Mouse (Mus musculus): ENCODE measurements around the gene Akr1cl. TPM values are rescaled to one million over a fixed set of nuclear protein-coding genes. Genes with fewer than 3 reads are reported as not detected.
A peak's percentile ranks its signal among the peaks of the same experiment; 100 is the strongest.

Gene Akr1cl
- polyA plus RNA-seq, 1 experiment from 2014 or later = 3.9 TPM

GRCm38 (mm10) chr1:65010153-65010552 lies 22.4 kb downstream of the Akr1cl start:
- Histone ChIP-seq H3K27me3 (ENCODE audit: insufficient read depth, low read length) (no peaks in the 10 kb centered on the region), H3K27ac (ENCODE audit: low read length) (no peak overlapping the region), H3K4me2 (replicated peaks; ENCODE audit: low read depth, low read length) (no peak overlapping the region), H3K4me3 (ENCODE audit: low read length) (no peak overlapping the region), H3K9me3 (ENCODE audit: low read length) (no peaks in the 10 kb centered on the region), H3K36me3 (ENCODE audit: insufficient read depth, low read length) (no peaks in the 10 kb centered on the region), H3K4me1 (ENCODE audit: insufficient read depth, low read length) (no peaks in the 10 kb centered on the region), H3K9ac (replicated peaks; ENCODE audit: low read length) (no peak overlapping the region)
- peak; percentile 81; the same call in 1 of the 2 replicates for ATAC-seq (ENCODE audit: low FRiP score, low TSS enrichment)
- WGBS = 9% methylated on average over 9 of the region's 9 CpGs

GRCm38 (mm10) chr1:65005575-65005974 lies 27.0 kb downstream of the Akr1cl start:
- no peak overlapping the region for H3K9ac ChIP-seq (replicated peaks; ENCODE audit: low read length)
- no peak for ATAC-seq (ENCODE audit: low FRiP score, low TSS enrichment)
- 68% methylated on average over 6 of the region's 6 CpGs for WGBS
- H3K27me3 ChIP-seq (ENCODE audit: insufficient read depth, low read length) = no peaks in the 10 kb centered on the region
- no peak overlapping the region for H3K27ac ChIP-seq (ENCODE audit: low read length)
- H3K9me3 ChIP-seq (ENCODE audit: low read length) = no peaks in the 10 kb centered on the region
- H3K4me3 ChIP-seq (ENCODE audit: low read length) = no peak overlapping the region
- H3K36me3 ChIP-seq (ENCODE audit: insufficient read depth, low read length) = no peaks in the 10 kb centered on the region
- H3K4me1 ChIP-seq (ENCODE audit: insufficient read depth, low read length) = no peaks in the 10 kb centered on the region
- H3K4me2 ChIP-seq (replicated peaks; ENCODE audit: low read depth, low read length) = no peak overlapping the region

GRCm38 (mm10) chr1:65004526-65004925 lies 28.0 kb downstream of the Akr1cl start:
- 81% methylated on average over 4 of the region's 4 CpGs for WGBS
- no peak overlapping the region for H3K4me2 ChIP-seq (replicated peaks; ENCODE audit: low read depth, low read length)
- H3K9me3 ChIP-seq (ENCODE audit: low read length) = no peaks in the 10 kb centered on the region
- ATAC-seq (ENCODE audit: low FRiP score, low TSS enrichment) = no peak
- H3K4me3 ChIP-seq (ENCODE audit: low read length) = no peak overlapping the region
- H3K9ac ChIP-seq (replicated peaks; ENCODE audit: low read length) = no peak overlapping the region
- H3K27ac ChIP-seq (ENCODE audit: low read length) = no peak overlapping the region
- no peaks in the 10 kb centered on the region for H3K4me1 ChIP-seq (ENCODE audit: insufficient read depth, low read length)
- no peaks in the 10 kb centered on the region for H3K36me3 ChIP-seq (ENCODE audit: insufficient read depth, low read length)
- no peaks in the 10 kb centered on the region for H3K27me3 ChIP-seq (ENCODE audit: insufficient read depth, low read length)

GRCm38 (mm10) chr1:64993206-64993605 lies 39.4 kb downstream of the Akr1cl start:
- H3K27me3 ChIP-seq (ENCODE audit: insufficient read depth, low read length) = no peaks in the 10 kb centered on the region
- H3K36me3 ChIP-seq (ENCODE audit: insufficient read depth, low read length) = no peaks in the 10 kb centered on the region
- H3K27ac ChIP-seq (ENCODE audit: low read length) = no peak overlapping the region
- no peak overlapping the region for H3K9ac ChIP-seq (replicated peaks; ENCODE audit: low read length)
- no peaks in the 10 kb centered on the region for H3K4me1 ChIP-seq (ENCODE audit: insufficient read depth, low read length)
- H3K4me3 ChIP-seq (ENCODE audit: low read length) = no peak overlapping the region
- no peak for ATAC-seq (ENCODE audit: low FRiP score, low TSS enrichment)
- no peaks in the 10 kb centered on the region for H3K9me3 ChIP-seq (ENCODE audit: low read length)
- no peak overlapping the region for H3K4me2 ChIP-seq (replicated peaks; ENCODE audit: low read depth, low read length)
- 72% methylated on average over 4 of the region's 4 CpGs for WGBS

- Histone ChIP-seq H3K27ac (ENCODE audit: low read length) (no peak overlapping the region), H3K27me3 (ENCODE audit: insufficient read depth, low read length) (no peaks in the 10 kb centered on the region), H3K9me3 (ENCODE audit: low read length) (no peaks in the 10 kb centered on the region), H3K36me3 (ENCODE audit: insufficient read depth, low read length) (no peaks in the 10 kb centered on the region), H3K9ac (replicated peaks; ENCODE audit: low read length) (no peak overlapping the region), H3K4me1 (ENCODE audit: insufficient read depth, low read length) (no peaks in the 10 kb centered on the region), H3K4me2 (replicated peaks; ENCODE audit: low read depth, low read length) (no peak overlapping the region), H3K4me3 (ENCODE audit: low read length) (no peak overlapping the region)
- ATAC-seq (ENCODE audit: low FRiP score, low TSS enrichment) = no peak
Observed at GRCm38 (mm10) chr1:64988176-64988575, 44.4 kb downstream of the Akr1cl start.

GRCm38 (mm10) chr1:64986120-64986519 lies 46.4 kb downstream of the Akr1cl start:
- 45% methylated on average over 7 of the region's 7 CpGs for WGBS
- H3K9ac ChIP-seq (replicated peaks; ENCODE audit: low read length) = no peak overlapping the region
- H3K4me1 ChIP-seq (ENCODE audit: insufficient read depth, low read length) = no peaks in the 10 kb centered on the region
- H3K27ac ChIP-seq (ENCODE audit: low read length) = no peak overlapping the region
- ATAC-seq (ENCODE audit: low FRiP score, low TSS enrichment) = no peak
- H3K4me2 ChIP-seq (replicated peaks; ENCODE audit: low read depth, low read length) = no peak overlapping the region
- H3K36me3 ChIP-seq (ENCODE audit: insufficient read depth, low read length) = no peaks in the 10 kb centered on the region
- H3K27me3 ChIP-seq (ENCODE audit: insufficient read depth, low read length) = no peaks in the 10 kb centered on the region
- H3K4me3 ChIP-seq (ENCODE audit: low read length) = no peak overlapping the region
- no peaks in the 10 kb centered on the region for H3K9me3 ChIP-seq (ENCODE audit: low read length)

GRCm38 (mm10) chr1:64983247-64983646 lies 49.3 kb downstream of the Akr1cl start:
- no peaks in the 10 kb centered on the region for H3K4me1 ChIP-seq (ENCODE audit: insufficient read depth, low read length)
- no peaks in the 10 kb centered on the region for H3K36me3 ChIP-seq (ENCODE audit: insufficient read depth, low read length)
- ATAC-seq (ENCODE audit: low FRiP score, low TSS enrichment) = no peak
- H3K9ac ChIP-seq (replicated peaks; ENCODE audit: low read length) = no peak overlapping the region
- no peaks in the 10 kb centered on the region for H3K9me3 ChIP-seq (ENCODE audit: low read length)
- 78% methylated on average over 3 of the region's 3 CpGs for WGBS
- H3K4me2 ChIP-seq (replicated peaks; ENCODE audit: low read depth, low read length) = no peak overlapping the region
- H3K27ac ChIP-seq (ENCODE audit: low read length) = no peak overlapping the region
- no peaks in the 10 kb centered on the region for H3K27me3 ChIP-seq (ENCODE audit: insufficient read depth, low read length)
- H3K4me3 ChIP-seq (ENCODE audit: low read length) = no peak overlapping the region

- ATAC-seq (ENCODE audit: low FRiP score, low TSS enrichment) = peak; percentile 75
- Histone ChIP-seq H3K36me3 (ENCODE audit: insufficient read depth, low read length) (no peaks in the 10 kb centered on the region), H3K4me3 (ENCODE audit: low read length) (no peak overlapping the region), H3K4me1 (ENCODE audit: insufficient read depth, low read length) (no peaks in the 10 kb centered on the region), H3K9me3 (ENCODE audit: low read length) (no peaks in the 10 kb centered on the region), H3K9ac (replicated peaks; ENCODE audit: low read length) (no peak overlapping the region), H3K27ac (ENCODE audit: low read length) (no peak overlapping the region), H3K27me3 (ENCODE audit: insufficient read depth, low read length) (no peaks in the 10 kb centered on the region), H3K4me2 (replicated peaks; ENCODE audit: low read depth, low read length) (no peak overlapping the region)
- whole genome bisulfite sequencing = 70% methylated on average over 7 of the region's 7 CpGs
Observed at GRCm38 (mm10) chr1:64978321-64978799, 54.2 kb downstream of the Akr1cl start.

- no peaks in the 10 kb centered on the region for H3K36me3 ChIP-seq (ENCODE audit: insufficient read depth, low read length)
- H3K9me3 ChIP-seq (ENCODE audit: low read length) = no peaks in the 10 kb centered on the region
- no peak for ATAC-seq (ENCODE audit: low FRiP score, low TSS enrichment)
- no peak overlapping the region for H3K4me2 ChIP-seq (replicated peaks; ENCODE audit: low read depth, low read length)
- H3K27ac ChIP-seq (ENCODE audit: low read length) = no peak overlapping the region
- H3K4me3 ChIP-seq (ENCODE audit: low read length) = no peak overlapping the region
- no peaks in the 10 kb centered on the region for H3K27me3 ChIP-seq (ENCODE audit: insufficient read depth, low read length)
- 36% methylated on average over 7 of the region's 7 CpGs for WGBS
- no peaks in the 10 kb centered on the region for H3K4me1 ChIP-seq (ENCODE audit: insufficient read depth, low read length)
- no peak overlapping the region for H3K9ac ChIP-seq (replicated peaks; ENCODE audit: low read length)
Observed at GRCm38 (mm10) chr1:64975346-64975745, 57.2 kb downstream of the Akr1cl start.

- WGBS = 73% methylated on average over 5 of the region's 5 CpGs
- no peak for ATAC-seq (ENCODE audit: low FRiP score, low TSS enrichment)
- no peaks in the 10 kb centered on the region for H3K27me3 ChIP-seq (ENCODE audit: insufficient read depth, low read length)
- H3K4me2 ChIP-seq (replicated peaks; ENCODE audit: low read depth, low read length) = no peak overlapping the region
- H3K4me3 ChIP-seq (ENCODE audit: low read length) = no peak overlapping the region
- no peak overlapping the region for H3K27ac ChIP-seq (ENCODE audit: low read length)
- no peaks in the 10 kb centered on the region for H3K4me1 ChIP-seq (ENCODE audit: insufficient read depth, low read length)
- H3K9me3 ChIP-seq (ENCODE audit: low read length) = peaks cover 2% of the 10 kb centered on the region
- H3K9ac ChIP-seq (replicated peaks; ENCODE audit: low read length) = no peak overlapping the region
- no peaks in the 10 kb centered on the region for H3K36me3 ChIP-seq (ENCODE audit: insufficient read depth, low read length)
Observed at GRCm38 (mm10) chr1:64970685-64971084, 61.9 kb downstream of the Akr1cl start.

All from kidney, embryonic 16.5 days (tissue).